Mouse (Mus musculus) neural tube, embryonic 14.5 days (tissue): ENCODE data around the gene Zmiz1. TPM values are rescaled to one million over a fixed set of nuclear protein-coding genes. Genes with fewer than 3 reads are reported as not detected.
A peak's percentile ranks its signal among the peaks of the same experiment; 100 is the strongest.

ENCODE experiments used
- ATAC-seq: fragments of 200-750 bp; cut with Nextera tagmentation; 2 replicates; pipeline ENCODE4 v1.8.0; 2017; ENCODE audit warnings: low read depth, mild to moderate bottlenecking, moderate TSS enrichment, moderate library complexity
- H3K27ac ChIP-seq: fragments of 300-500 bp; sonication (generic); 2 replicates; pipeline ENCODE4 v1.5.1; 2014; ENCODE audit warnings: low read depth, mild to moderate bottlenecking, control low read depth, low read length, moderate library complexity, mixed read lengths
- H3K27me3 ChIP-seq: fragments of 300-500 bp; sonication (generic); 2 replicates; pipeline ENCODE4 v1.6.1; 2014; ENCODE audit warnings: low read length; ENCODE audit not compliant: control insufficient read depth, insufficient read depth
- H3K36me3 ChIP-seq: fragments of 300-500 bp; sonication (generic); 2 replicates; pipeline ENCODE4 v1.6.1; 2014; ENCODE audit warnings: low read length, mixed read lengths; ENCODE audit not compliant: control insufficient read depth, insufficient read depth
- H3K4me1 ChIP-seq: fragments of 300-500 bp; sonication (generic); 2 replicates; pipeline ENCODE4 v1.6.1; 2014; ENCODE audit warnings: low read length; ENCODE audit not compliant: control insufficient read depth, insufficient read depth
- H3K4me2 ChIP-seq: fragments of 300-500 bp; sonication (generic); 2 replicates; pipeline ENCODE4 v1.6.1; 2014; ENCODE audit warnings: mild to moderate bottlenecking, low read depth, low read length, control low read depth
- H3K4me3 ChIP-seq: fragments of 300-500 bp; sonication (generic); 2 replicates; pipeline ENCODE4 v1.5.1; 2014; ENCODE audit warnings: low read depth, low read length, control low read depth, mixed read lengths
- H3K9ac ChIP-seq: fragments of 300-500 bp; sonication (generic); replicated peaks from 2 replicates; pipeline ENCODE4 v1.6.1; 2014; ENCODE audit warnings: low read depth, mild to moderate bottlenecking, control low read depth, low read length, mixed read lengths
- H3K9me3 ChIP-seq: fragments of 300-500 bp; sonication (generic); 2 replicates; pipeline ENCODE4 v1.6.1; 2016; ENCODE audit warnings: low read length; ENCODE audit not compliant: control insufficient read depth
- WGBS: fragments of 180-500 bp; shearing (Covaris S2); extraction: QIAGEN DNeasy Blood & Tissue Kit; methylation state at CpG from one replicate; pipeline ENCODE4 v1.1.7; 2014; 5-methylcytosine and 5-hydroxymethylcytosine counted together
- polyA plus RNA-seq: library from polyadenylated mRNA; unstranded; fragments of >200 nt; fragmentation: Nextera tagmentation; extraction: Ambion mirVana; gene quantifications from 2 replicates; pipeline ENCODE4 v1.2.1, GENCODE M21; 2014

Zmiz1 gene
- polyA plus RNA-seq, 1 experiment from 2014 or later = 75.0 TPM

- peaks cover 49% of the 10 kb centered on the region for H3K4me1 ChIP-seq
- H3K9me3 ChIP-seq = no peaks in the 10 kb centered on the region
- H3K36me3 ChIP-seq = no peaks in the 10 kb centered on the region
- H3K4me3 ChIP-seq = no peak overlapping the region
- no peak overlapping the region for H3K9ac ChIP-seq
- H3K27ac ChIP-seq = peak overlapping the region; percentile 66; the same call in 1 of the 2 replicates
- 92% methylated on average over 7 of the region's 7 CpGs for WGBS
- no peak for ATAC-seq
- no peak overlapping the region for H3K4me2 ChIP-seq
- no peaks in the 10 kb centered on the region for H3K27me3 ChIP-seq
Measured at GRCm38 (mm10) chr14:25549125-25549524, 90.1 kb downstream of the Zmiz1 start.

GRCm38 (mm10) chr14:25549871-25550840 is 91.2 kb downstream of the Zmiz1 start:
- no peak overlapping the region for H3K9ac ChIP-seq
- 25% methylated on average over 10 of the region's 10 CpGs for WGBS
- no peaks in the 10 kb centered on the region for H3K36me3 ChIP-seq
- H3K27ac ChIP-seq = peak overlapping the region; percentile 83
- H3K4me2 ChIP-seq = no peak overlapping the region
- H3K27me3 ChIP-seq = no peaks in the 10 kb centered on the region
- peak; percentile 70 for ATAC-seq
- H3K4me1 ChIP-seq = peaks cover 58% of the 10 kb centered on the region
- no peak overlapping the region for H3K4me3 ChIP-seq
- H3K9me3 ChIP-seq = no peaks in the 10 kb centered on the region

GRCm38 (mm10) chr14:25551731-25552130 is 92.7 kb downstream of the Zmiz1 start:
- Histone ChIP-seq H3K27me3 (no peaks in the 10 kb centered on the region), H3K4me2 (no peak overlapping the region), H3K9me3 (no peaks in the 10 kb centered on the region), H3K27ac (no peak overlapping the region), H3K4me3 (no peak overlapping the region), H3K4me1 (peaks cover 70% of the 10 kb centered on the region), H3K9ac (no peak overlapping the region), H3K36me3 (no peaks in the 10 kb centered on the region)
- 21% methylated on average over 2 of the region's 2 CpGs for WGBS
- no peak for ATAC-seq

- Histone ChIP-seq H3K4me1 (peaks cover 69% of the 10 kb centered on the region), H3K9me3 (no peaks in the 10 kb centered on the region), H3K4me3 (no peak overlapping the region), H3K27me3 (no peaks in the 10 kb centered on the region), H3K36me3 (no peaks in the 10 kb centered on the region), H3K4me2 (no peak overlapping the region), H3K27ac (peak overlapping the region; percentile 72), H3K9ac (no peak overlapping the region)
- 42% methylated on average over 2 of the region's 2 CpGs for WGBS
- no peak for ATAC-seq
Measured at GRCm38 (mm10) chr14:25553382-25553781, 94.4 kb downstream of the Zmiz1 start.

GRCm38 (mm10) chr14:25554781-25555180 is 95.8 kb downstream of the Zmiz1 start:
- Histone ChIP-seq H3K4me2 (no peak overlapping the region), H3K27me3 (no peaks in the 10 kb centered on the region), H3K9ac (0 out of 2 replicates have a peak overlapping the region, but pooled peaks have one; percentile 0), H3K36me3 (no peaks in the 10 kb centered on the region), H3K4me1 (peaks cover 57% of the 10 kb centered on the region), H3K4me3 (no peak overlapping the region), H3K9me3 (no peaks in the 10 kb centered on the region), H3K27ac (peak overlapping the region; percentile 76)
- WGBS = 11% methylated on average over 8 of the region's 8 CpGs
- peak; percentile 10; the same call in 1 of the 2 replicates for ATAC-seq

GRCm38 (mm10) chr14:25555291-25555781 is 96.4 kb downstream of the Zmiz1 start:
- WGBS = 7% methylated on average over 10 of the region's 10 CpGs
- ATAC-seq = peak; percentile 32; the same call in 1 of the 2 replicates
- H3K9ac ChIP-seq = peak overlapping the region; percentile 26; the same call in 1 of the 2 replicates
- H3K4me3 ChIP-seq = no peak overlapping the region
- H3K4me1 ChIP-seq = peaks cover 55% of the 10 kb centered on the region
- H3K27ac ChIP-seq = peak overlapping the region; percentile 76
- H3K9me3 ChIP-seq = no peaks in the 10 kb centered on the region
- no peaks in the 10 kb centered on the region for H3K27me3 ChIP-seq
- H3K4me2 ChIP-seq = peak overlapping the region; percentile 16; the same call in 1 of the 2 replicates
- H3K36me3 ChIP-seq = no peaks in the 10 kb centered on the region

- peak overlapping the region; percentile 16; the same call in 1 of the 2 replicates for H3K4me2 ChIP-seq
- peaks cover 51% of the 10 kb centered on the region for H3K4me1 ChIP-seq
- no peak for ATAC-seq
- no peaks in the 10 kb centered on the region for H3K27me3 ChIP-seq
- H3K27ac ChIP-seq = peak overlapping the region; percentile 76
- H3K4me3 ChIP-seq = no peak overlapping the region
- no peaks in the 10 kb centered on the region for H3K9me3 ChIP-seq
- WGBS = 6% methylated on average over 7 of the region's 7 CpGs
- no peaks in the 10 kb centered on the region for H3K36me3 ChIP-seq
- H3K9ac ChIP-seq = peak overlapping the region; percentile 12; the same call in 1 of the 2 replicates
Measured at GRCm38 (mm10) chr14:25555848-25556247, 96.9 kb downstream of the Zmiz1 start.

GRCm38 (mm10) chr14:25557014-25557413 is 98.0 kb downstream of the Zmiz1 start:
- Histone ChIP-seq H3K4me1 (peaks cover 48% of the 10 kb centered on the region), H3K4me2 (no peak overlapping the region), H3K27ac (peak overlapping the region; percentile 35), H3K9me3 (no peaks in the 10 kb centered on the region), H3K4me3 (no peak overlapping the region), H3K27me3 (no peaks in the 10 kb centered on the region), H3K36me3 (no peaks in the 10 kb centered on the region), H3K9ac (0 out of 2 replicates have a peak overlapping the region, but pooled peaks have one; percentile 2)
- ATAC-seq = no peak
- WGBS = 32% methylated on average over 8 of the region's 8 CpGs

- WGBS = 95% methylated on average over 1 of the region's 1 CpGs
- H3K4me3 ChIP-seq = no peak overlapping the region
- no peak overlapping the region for H3K9ac ChIP-seq
- H3K36me3 ChIP-seq = no peaks in the 10 kb centered on the region
- H3K9me3 ChIP-seq = no peaks in the 10 kb centered on the region
- no peak overlapping the region for H3K27ac ChIP-seq
- no peak overlapping the region for H3K4me2 ChIP-seq
- H3K27me3 ChIP-seq = no peaks in the 10 kb centered on the region
- no peak for ATAC-seq
- H3K4me1 ChIP-seq = peaks cover 43% of the 10 kb centered on the region
Measured at GRCm38 (mm10) chr14:25558479-25558878, 99.5 kb downstream of the Zmiz1 start.
